Mouse (Mus musculus): ENCODE measurements around the gene Psg25. TPM values are rescaled to one million over a fixed set of nuclear protein-coding genes. Genes with fewer than 3 reads are reported as not detected.
"Not testable (repeated sequence)": the region's sequence is repeated elsewhere in the genome, so short reads cannot be mapped to it uniquely, and the experiment has no call there.

The Psg25 gene
- 0.05 TPM in 1 of 2 replicates, not detected in the other for polyA plus RNA-seq (2014; fragmentation: Nextera tagmentation; extraction: Ambion mirVana)

DNA sequence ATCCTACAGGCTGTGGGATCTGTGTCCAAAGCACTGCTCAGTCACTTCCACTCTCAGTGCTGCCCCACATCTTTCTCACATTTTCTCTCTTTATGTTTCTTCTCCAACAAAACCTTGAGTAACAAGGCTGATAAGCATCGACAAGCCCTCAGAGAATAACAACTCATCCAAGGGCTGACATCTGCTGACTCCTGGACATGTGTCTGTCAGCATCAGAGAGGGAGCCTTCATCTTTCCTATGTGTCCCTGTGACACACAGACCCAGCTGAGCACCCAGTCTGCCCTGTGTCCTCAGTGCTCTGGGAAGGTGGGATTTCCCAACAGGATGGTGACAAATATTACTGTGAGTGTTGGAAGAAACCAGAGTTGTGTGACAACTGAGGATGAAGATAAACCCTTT is at the start of gene Psg25:
TSS of gene Psg25 (minus strand) at position 101 of the 400 bp plus-strand sequence.
- ATAC-seq (replicated peaks; ENCODE audit: low FRiP score, low TSS enrichment, low read depth) (no peak), DNase-seq (ENCODE audit: low spot score) (no peak)
- Histone ChIP-seq H3K9ac (ENCODE audit: low read length) (no peak within 1 kb of the TSS), H3K4me3 (ENCODE audit: low read depth, low read length) (no peak within 1 kb of the TSS), H3K4me2 (ENCODE audit: low read length) (no peak within 1 kb of the TSS), H3K4me1 (replicated peaks; ENCODE audit: control insufficient read depth, insufficient read depth, low read length) (no peaks in the 10 kb centered on the region), H3K36me3 (ENCODE audit: control insufficient read depth, insufficient read depth, low read length) (no peaks in the 10 kb centered on the region), H3K9me3 (ENCODE audit: control insufficient read depth, low read length) (no peaks in the 10 kb centered on the region), H3K27ac (ENCODE audit: low read depth) (no peak within 1 kb of the TSS), H3K27me3 (replicated peaks; ENCODE audit: control insufficient read depth, insufficient read depth, low read length) (no peaks in the 10 kb centered on the region)
- WGBS: 83% methylated on average over 1 of the region's 1 CpGs

DNA sequence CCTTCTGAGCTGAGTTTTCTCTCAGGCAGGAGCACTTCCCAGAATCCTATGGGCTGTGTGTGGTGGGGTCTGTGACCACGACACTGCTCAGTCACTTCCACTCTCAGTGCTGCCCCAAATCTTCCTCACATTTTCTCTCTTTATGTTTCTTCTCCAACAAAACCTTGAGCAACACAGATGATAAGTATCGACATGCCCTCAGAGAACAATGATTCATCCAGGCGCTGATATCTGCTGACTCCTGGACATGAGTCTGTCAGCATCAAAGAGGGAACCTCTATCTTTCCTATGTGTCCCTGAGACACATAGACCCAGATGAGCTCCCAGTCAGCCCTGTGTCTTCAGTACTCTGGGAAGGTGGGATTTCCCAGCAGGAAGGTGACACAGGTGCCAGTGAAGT is 35.1 kb upstream of the Psg25 start, which contains the start of gene Psg27:
TSS of gene Psg27 (minus strand) at position 101 of the 400 bp plus-strand sequence.
- no peak within 1 kb of the TSS for H3K4me2 ChIP-seq (ENCODE audit: low read length)

DNA sequence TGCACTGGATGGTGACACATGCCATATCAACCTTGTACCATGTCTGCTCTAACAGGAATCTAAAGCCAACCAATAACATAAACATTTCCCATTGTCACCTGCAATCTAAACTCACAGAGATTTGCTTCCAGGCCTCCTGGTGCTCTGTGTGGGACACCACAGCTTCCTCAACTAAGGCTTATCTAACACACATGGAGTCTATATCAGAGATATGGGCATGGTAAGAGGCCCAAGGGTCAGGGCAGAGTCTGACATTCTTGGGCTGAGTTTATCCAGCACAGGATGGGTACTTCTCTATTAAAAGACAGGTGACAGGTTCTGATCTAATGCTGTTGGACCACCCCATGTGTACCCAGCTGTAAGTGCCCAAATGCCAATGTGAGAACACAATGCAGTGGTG is 27.8 kb upstream of the Psg25 start:
- Histone ChIP-seq H3K36me3 (ENCODE audit: control insufficient read depth, insufficient read depth, low read length) (no peaks in the 10 kb centered on the region), H3K4me2 (ENCODE audit: low read length) (no peak overlapping the region), H3K27me3 (replicated peaks; ENCODE audit: control insufficient read depth, insufficient read depth, low read length) (no peaks in the 10 kb centered on the region), H3K9ac (ENCODE audit: low read length) (no peak overlapping the region), H3K27ac (ENCODE audit: low read depth) (no peak overlapping the region), H3K9me3 (ENCODE audit: control insufficient read depth, low read length) (no peaks in the 10 kb centered on the region), H3K4me3 (ENCODE audit: low read depth, low read length) (no peak overlapping the region), H3K4me1 (replicated peaks; ENCODE audit: control insufficient read depth, insufficient read depth, low read length) (no peaks in the 10 kb centered on the region)
- ATAC-seq (replicated peaks; ENCODE audit: low FRiP score, low TSS enrichment, low read depth): no peak
- DNase-seq (ENCODE audit: low spot score): no peak

More for the DNA sequence above, 35.1 kb upstream of the Psg25 start, which contains the start of gene Psg27:
- ATAC-seq (replicated peaks; ENCODE audit: low FRiP score, low TSS enrichment, low read depth) (no peak), DNase-seq (ENCODE audit: low spot score) (no peak)
- H3K4me3 ChIP-seq (ENCODE audit: low read depth, low read length): no peak within 1 kb of the TSS
- no peak within 1 kb of the TSS for H3K27ac ChIP-seq (ENCODE audit: low read depth)
- no peaks in the 10 kb centered on the region for H3K36me3 ChIP-seq (ENCODE audit: control insufficient read depth, insufficient read depth, low read length)
- H3K9ac ChIP-seq (ENCODE audit: low read length): no peak within 1 kb of the TSS
- 82% methylated on average over 3 of the region's 3 CpGs for WGBS
- H3K9me3 ChIP-seq (ENCODE audit: control insufficient read depth, low read length): no peaks in the 10 kb centered on the region
- no peaks in the 10 kb centered on the region for H3K4me1 ChIP-seq (replicated peaks; ENCODE audit: control insufficient read depth, insufficient read depth, low read length)
- no peaks in the 10 kb centered on the region for H3K27me3 ChIP-seq (replicated peaks; ENCODE audit: control insufficient read depth, insufficient read depth, low read length)

DNA sequence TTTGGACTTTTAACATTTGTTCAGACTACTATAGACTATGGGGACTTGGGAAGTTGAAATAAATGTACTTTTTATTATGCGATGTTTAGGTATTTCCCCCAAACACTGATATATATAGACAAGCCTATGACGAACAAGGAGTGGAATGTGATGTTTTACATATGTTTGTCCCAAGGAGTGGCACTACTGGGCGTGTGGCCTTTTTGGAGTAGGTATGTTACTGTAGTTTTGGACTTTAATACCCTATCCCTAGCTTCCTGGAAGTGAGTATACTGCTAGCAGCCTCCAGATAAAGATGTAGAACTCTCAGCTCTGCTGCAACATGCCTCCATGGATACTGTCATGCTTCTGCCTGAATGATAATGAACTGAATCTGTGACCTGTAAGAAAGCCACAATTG is 23.7 kb upstream of the Psg25 start:
- 74% methylated on average over 3 of the region's 3 CpGs for WGBS
- ATAC-seq (replicated peaks; ENCODE audit: low FRiP score, low TSS enrichment, low read depth): not testable (repeated sequence)

GRCm38 (mm10) chr7:18533420-18533819 is 1.4 kb upstream of the Psg25 start:
- Histone ChIP-seq H3K4me3 (ENCODE audit: low read depth, low read length) (no peak overlapping the region), H3K36me3 (ENCODE audit: control insufficient read depth, insufficient read depth, low read length) (no peaks in the 10 kb centered on the region), H3K4me1 (replicated peaks; ENCODE audit: control insufficient read depth, insufficient read depth, low read length) (no peaks in the 10 kb centered on the region), H3K27ac (ENCODE audit: low read depth) (no peak overlapping the region), H3K27me3 (replicated peaks; ENCODE audit: control insufficient read depth, insufficient read depth, low read length) (no peaks in the 10 kb centered on the region), H3K4me2 (ENCODE audit: low read length) (no peak overlapping the region), H3K9ac (ENCODE audit: low read length) (no peak overlapping the region), H3K9me3 (ENCODE audit: control insufficient read depth, low read length) (no peaks in the 10 kb centered on the region)
- ATAC-seq (replicated peaks; ENCODE audit: low FRiP score, low TSS enrichment, low read depth) (peak; percentile 91), DNase-seq (ENCODE audit: low spot score) (no peak)
- WGBS: 49% methylated on average over 3 of the region's 3 CpGs

More for the DNA sequence above, 23.7 kb upstream of the Psg25 start:
- not testable (repeated sequence) for DNase-seq (ENCODE audit: low spot score); H3K4me2 ChIP-seq (ENCODE audit: low read length); H3K4me1 ChIP-seq (replicated peaks; ENCODE audit: control insufficient read depth, insufficient read depth, low read length); H3K36me3 ChIP-seq (ENCODE audit: control insufficient read depth, insufficient read depth, low read length); H3K4me3 ChIP-seq (ENCODE audit: low read depth, low read length); H3K27me3 ChIP-seq (replicated peaks; ENCODE audit: control insufficient read depth, insufficient read depth, low read length); H3K27ac ChIP-seq (ENCODE audit: low read depth); H3K9ac ChIP-seq (ENCODE audit: low read length); H3K9me3 ChIP-seq (ENCODE audit: control insufficient read depth, low read length)

DNA sequence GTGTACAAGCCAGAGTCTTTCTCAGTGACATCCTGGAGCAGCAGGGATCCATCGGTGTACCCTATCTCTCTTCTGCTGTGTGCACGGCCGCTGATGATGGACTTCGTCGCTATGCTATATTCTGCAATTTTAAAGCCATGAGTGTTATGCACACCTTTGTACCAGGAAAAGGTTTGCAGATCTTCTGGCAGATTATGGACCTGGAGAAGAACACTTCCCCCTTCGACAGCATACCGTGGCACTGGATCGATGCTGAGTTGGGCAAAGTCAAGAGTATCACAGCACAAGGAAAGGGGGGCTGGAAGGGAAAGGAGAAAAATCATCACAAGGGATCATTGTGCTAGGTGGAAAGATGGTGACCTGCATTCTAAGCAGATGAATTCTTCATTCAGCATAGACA is 7.4 kb downstream of the Psg25 start:
- Histone ChIP-seq H3K4me3 (ENCODE audit: low read depth, low read length) (no peak overlapping the region), H3K27me3 (replicated peaks; ENCODE audit: control insufficient read depth, insufficient read depth, low read length) (no peaks in the 10 kb centered on the region), H3K4me1 (replicated peaks; ENCODE audit: control insufficient read depth, insufficient read depth, low read length) (no peaks in the 10 kb centered on the region), H3K36me3 (ENCODE audit: control insufficient read depth, insufficient read depth, low read length) (no peaks in the 10 kb centered on the region), H3K9ac (ENCODE audit: low read length) (no peak overlapping the region), H3K27ac (ENCODE audit: low read depth) (no peak overlapping the region), H3K4me2 (ENCODE audit: low read length) (no peak overlapping the region), H3K9me3 (ENCODE audit: control insufficient read depth, low read length) (no peaks in the 10 kb centered on the region)
- no peak for ATAC-seq (replicated peaks; ENCODE audit: low FRiP score, low TSS enrichment, low read depth)
- WGBS: 94% methylated on average over 8 of the region's 8 CpGs
- no peak for DNase-seq (ENCODE audit: low spot score)

- not testable (repeated sequence) for H3K9me3 ChIP-seq (ENCODE audit: control insufficient read depth, low read length); DNase-seq (ENCODE audit: low spot score); H3K4me2 ChIP-seq (ENCODE audit: low read length); ATAC-seq (replicated peaks; ENCODE audit: low FRiP score, low TSS enrichment, low read depth); H3K4me3 ChIP-seq (ENCODE audit: low read depth, low read length); H3K27ac ChIP-seq (ENCODE audit: low read depth); H3K9ac ChIP-seq (ENCODE audit: low read length); H3K27me3 ChIP-seq (replicated peaks; ENCODE audit: control insufficient read depth, insufficient read depth, low read length); H3K36me3 ChIP-seq (ENCODE audit: control insufficient read depth, insufficient read depth, low read length); H3K4me1 ChIP-seq (replicated peaks; ENCODE audit: control insufficient read depth, insufficient read depth, low read length)
These were observed 19.2 kb downstream of the Psg25 start for GRCm38 (mm10) chr7:18512848-18513247.

GRCm38 (mm10) chr7:18512417-18512816 is 19.7 kb downstream of the Psg25 start:
- ATAC-seq (replicated peaks; ENCODE audit: low FRiP score, low TSS enrichment, low read depth): 0 out of 2 replicates have a peak, but pooled peaks have one; percentile 50
- 18% methylated on average over 2 of the region's 2 CpGs for WGBS

DNA sequence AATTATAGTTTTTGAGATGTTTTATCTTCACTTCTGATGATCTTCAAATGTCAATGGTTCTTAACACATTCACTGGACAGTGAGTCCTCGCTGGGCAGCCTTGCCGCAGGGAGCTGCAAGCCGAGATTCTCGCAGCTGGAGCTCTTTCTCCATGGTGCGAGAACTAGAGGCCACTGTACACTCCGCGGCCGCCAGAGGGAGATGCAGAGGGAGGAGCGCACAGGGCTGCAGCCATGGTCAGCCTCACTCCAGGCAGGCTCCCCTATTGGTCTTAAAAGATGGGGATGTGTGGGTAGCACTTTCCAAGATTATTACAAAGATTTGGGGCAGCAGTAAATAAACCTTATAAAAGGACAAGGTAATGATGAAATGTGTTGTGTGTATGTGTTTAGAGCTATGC is 20.6 kb downstream of the Psg25 start:
- H3K36me3 ChIP-seq (ENCODE audit: control insufficient read depth, insufficient read depth, low read length): no peaks in the 10 kb centered on the region
- H3K4me1 ChIP-seq (replicated peaks; ENCODE audit: control insufficient read depth, insufficient read depth, low read length): no peaks in the 10 kb centered on the region
- DNase-seq (ENCODE audit: low spot score): peak; percentile 62
- H3K9ac ChIP-seq (ENCODE audit: low read length): no peak overlapping the region
- no peak overlapping the region for H3K4me2 ChIP-seq (ENCODE audit: low read length)
- no peak overlapping the region for H3K27ac ChIP-seq (ENCODE audit: low read depth)
- 19% methylated on average over 9 of the region's 9 CpGs for WGBS
- no peak for ATAC-seq (replicated peaks; ENCODE audit: low FRiP score, low TSS enrichment, low read depth)
- H3K27me3 ChIP-seq (replicated peaks; ENCODE audit: control insufficient read depth, insufficient read depth, low read length): no peaks in the 10 kb centered on the region
- no peaks in the 10 kb centered on the region for H3K9me3 ChIP-seq (ENCODE audit: control insufficient read depth, low read length)
- H3K4me3 ChIP-seq (ENCODE audit: low read depth, low read length): no peak overlapping the region

More at GRCm38 (mm10) chr7:18512417-18512816, 19.7 kb downstream of the Psg25 start:
- not testable (repeated sequence) for H3K4me1 ChIP-seq (replicated peaks; ENCODE audit: control insufficient read depth, insufficient read depth, low read length); H3K27ac ChIP-seq (ENCODE audit: low read depth); H3K4me3 ChIP-seq (ENCODE audit: low read depth, low read length); DNase-seq (ENCODE audit: low spot score); H3K9me3 ChIP-seq (ENCODE audit: control insufficient read depth, low read length); H3K27me3 ChIP-seq (replicated peaks; ENCODE audit: control insufficient read depth, insufficient read depth, low read length); H3K4me2 ChIP-seq (ENCODE audit: low read length); H3K36me3 ChIP-seq (ENCODE audit: control insufficient read depth, insufficient read depth, low read length); H3K9ac ChIP-seq (ENCODE audit: low read length)

All from intestine, embryonic 14.5 days (tissue).